Mouse (Mus musculus) liver, adult 2 months (tissue): ENCODE data around the gene Cx3cl1. TPM values are rescaled to one million over a fixed set of nuclear protein-coding genes. Genes with fewer than 3 reads are reported as not detected.

Experiments
- DNase-seq: peaks from one replicate; pipeline ENCODE4 v3.0.0-alpha.2; 2011; ENCODE audit warnings: low read depth, low spot score; ENCODE audit errors: extremely low read depth
- H3K27ac ChIP-seq: fragments of 200-500 bp; replicated peaks from 2 replicates; pipeline ENCODE4 v1.5.1; 2012; ENCODE audit warnings: low read depth, mild to moderate bottlenecking, control low read depth, inconsistent platforms, low read length; ENCODE audit not compliant: insufficient read depth
- H3K27me3 ChIP-seq: fragments of 200-500 bp; 2 replicates; pipeline ENCODE4 v1.6.1; 2012; ENCODE audit warnings: mild to moderate bottlenecking, moderate library complexity, low read length, inconsistent platforms; ENCODE audit not compliant: control insufficient read depth, insufficient read depth
- H3K36me3 ChIP-seq: fragments of 200-500 bp; 2 replicates; pipeline ENCODE4 v1.6.1; 2012; ENCODE audit warnings: low read length, inconsistent platforms; ENCODE audit not compliant: control insufficient read depth, insufficient read depth
- H3K4me1 ChIP-seq: fragments of 200-500 bp; 2 replicates; pipeline ENCODE4 v1.6.1; 2011; ENCODE audit warnings: low read length; ENCODE audit not compliant: control insufficient read depth, insufficient read depth
- H3K4me3 ChIP-seq: fragments of 200-500 bp; 2 replicates; pipeline ENCODE4 v1.5.1; 2011; ENCODE audit warnings: low read depth, mild to moderate bottlenecking, control low read depth, low read length, moderate library complexity; ENCODE audit not compliant: insufficient read depth
- H3K79me2 ChIP-seq: fragments of 200-500 bp; 2 replicates; pipeline ENCODE4 v1.6.1; 2012; ENCODE audit warnings: inconsistent platforms, mild to moderate bottlenecking, low read length, moderate library complexity; ENCODE audit not compliant: control insufficient read depth, insufficient read depth
- H3K9ac ChIP-seq: fragments of 200-500 bp; 2 replicates; pipeline ENCODE4 v1.6.1; 2012; ENCODE audit warnings: low read depth, mild to moderate bottlenecking, control low read depth, inconsistent platforms, low read length
- CTCF ChIP-seq: fragments of 200-500 bp; IDR thresholded peaks from 2 replicates; pipeline ENCODE4 v1.5.1; 2011; ENCODE audit warnings: low read depth, low read length, control low read depth
- POLR2A ChIP-seq: fragments of 200-500 bp; IDR thresholded peaks from 2 replicates; pipeline ENCODE4 v1.6.1; 2011; ENCODE audit warnings: low read length, control low read depth; ENCODE audit not compliant: insufficient read depth; ENCODE audit errors: extremely low read depth
- WGBS: fragments of 180-500 bp; shearing (Covaris S2); methylation state at CpG from one replicate; pipeline ENCODE4 v1.1.7; 2018; 5-methylcytosine and 5-hydroxymethylcytosine counted together
- polyA plus RNA-seq: library from polyadenylated mRNA; depleted of rRNA; stranded (reverse); fragments of >200 nt; gene quantifications from 2 replicates; pipeline ENCODE4 v1.2.3, GENCODE M21; 2012
- total RNA-seq: library from RNA; depleted of rRNA; stranded (reverse); fragments of >200 nt; gene quantifications from 2 replicates; pipeline ENCODE4 v1.2.3, GENCODE M21; 2014

The Cx3cl1 gene
- total and polyA plus RNA-seq, 2 experiments: 0.55 to 1.1 TPM

- Histone ChIP-seq H3K27me3 (no peaks in the 10 kb centered on the region), H3K27ac (no peak overlapping the region), H3K79me2 (no peaks in the 10 kb centered on the region), H3K9ac (no peak overlapping the region), H3K4me1 (no peaks in the 10 kb centered on the region), H3K36me3 (no peaks in the 10 kb centered on the region), H3K4me3 (no peak overlapping the region)
- TF ChIP-seq CTCF (peak; percentile 38; the same call in 1 of the 2 replicates), POLR2A (no peak)
- WGBS: 0% methylated on average over 1 of the region's 1 CpGs
- DNase-seq: peak; percentile 27
Measured at GRCm38 (mm10) chr8:94814556-94814955, 42.7 kb downstream of the Cx3cl1 start.

- Histone ChIP-seq H3K79me2 (no peaks in the 10 kb centered on the region), H3K9ac (no peak overlapping the region), H3K27me3 (no peaks in the 10 kb centered on the region), H3K27ac (no peak overlapping the region), H3K4me1 (peaks cover 4% of the 10 kb centered on the region; the same call in 1 of the 2 replicates), H3K4me3 (no peak overlapping the region), H3K36me3 (peaks cover 10% of the 10 kb centered on the region)
- TF ChIP-seq CTCF: no peak
- no peak for TF ChIP-seq POLR2A
- DNase-seq: no peak
- 91% methylated on average over 11 of the region's 11 CpGs for whole genome bisulfite sequencing
Measured at GRCm38 (mm10) chr8:94817933-94818332, 46.1 kb downstream of the Cx3cl1 start.

GRCm38 (mm10) chr8:94819671-94820179 is 47.9 kb downstream of the Cx3cl1 start:
- DNase-seq: peak; percentile 91
- Histone ChIP-seq H3K36me3 (peaks cover 18% of the 10 kb centered on the region), H3K79me2 (no peaks in the 10 kb centered on the region), H3K9ac (no peak overlapping the region), H3K27me3 (no peaks in the 10 kb centered on the region), H3K27ac (peak overlapping the region; percentile 59), H3K4me1 (peaks cover 4% of the 10 kb centered on the region; the same call in 1 of the 2 replicates), H3K4me3 (no peak overlapping the region)
- 21% methylated on average over 6 of the region's 6 CpGs for WGBS
- TF ChIP-seq POLR2A: no peak
- no peak for TF ChIP-seq CTCF

GRCm38 (mm10) chr8:94820553-94820952 is 48.7 kb downstream of the Cx3cl1 start:
- TF ChIP-seq CTCF: no peak
- no peak for TF ChIP-seq POLR2A
- H3K4me1 ChIP-seq: peaks cover 4% of the 10 kb centered on the region; the same call in 1 of the 2 replicates
- no peaks in the 10 kb centered on the region for H3K27me3 ChIP-seq
- 59% methylated on average over 7 of the region's 7 CpGs for WGBS
- H3K79me2 ChIP-seq: no peaks in the 10 kb centered on the region
- no peak overlapping the region for H3K4me3 ChIP-seq
- peak; percentile 66 for DNase-seq
- H3K36me3 ChIP-seq: peaks cover 23% of the 10 kb centered on the region
- no peak overlapping the region for H3K9ac ChIP-seq
- H3K27ac ChIP-seq: no peak overlapping the region

- H3K4me1 ChIP-seq: peaks cover 4% of the 10 kb centered on the region; the same call in 1 of the 2 replicates
- WGBS: 98% methylated on average over 2 of the region's 2 CpGs
- H3K4me3 ChIP-seq: no peak overlapping the region
- no peaks in the 10 kb centered on the region for H3K27me3 ChIP-seq
- no peak for DNase-seq
- no peak overlapping the region for H3K27ac ChIP-seq
- no peaks in the 10 kb centered on the region for H3K79me2 ChIP-seq
- peaks cover 28% of the 10 kb centered on the region for H3K36me3 ChIP-seq
- no peak overlapping the region for H3K9ac ChIP-seq
- TF ChIP-seq CTCF: no peak
- no peak for TF ChIP-seq POLR2A
Measured at GRCm38 (mm10) chr8:94821381-94821780, 49.6 kb downstream of the Cx3cl1 start.

- no peak overlapping the region for H3K9ac ChIP-seq
- no peaks in the 10 kb centered on the region for H3K79me2 ChIP-seq
- peak; percentile 78 for TF ChIP-seq CTCF
- no peak for TF ChIP-seq POLR2A
- H3K36me3 ChIP-seq: peaks cover 38% of the 10 kb centered on the region
- 89% methylated on average over 23 of the region's 23 CpGs for WGBS
- H3K27ac ChIP-seq: no peak overlapping the region
- no peaks in the 10 kb centered on the region for H3K27me3 ChIP-seq
- DNase-seq: peak; percentile 54
- no peak overlapping the region for H3K4me3 ChIP-seq
- peaks cover 4% of the 10 kb centered on the region; the same call in 1 of the 2 replicates for H3K4me1 ChIP-seq
Measured at GRCm38 (mm10) chr8:94822637-94823560, 51.1 kb downstream of the Cx3cl1 start.
